Mouse (Mus musculus): Measurements from ENCODE around the gene 4933425L06Rik. TPM values are rescaled to one million over a fixed set of nuclear protein-coding genes. Genes with fewer than 3 reads are reported as not detected.

The 4933425L06Rik gene
- polyA plus RNA-seq (2014; fragmentation: Illumina TruSeq; extraction: RNeasy Lipid Tissue Mini Kit (QIAGEN cat#74804)) = 0.29 TPM

GRCm38 (mm10) chr13:105081862-105082261 lies at the start of gene 4933425L06Rik:
Gene 4933425L06Rik (plus strand): TSS chr13:105082122.

GRCm38 (mm10) chr13:105054181-105054940 lies 27.6 kb upstream of the 4933425L06Rik start, which contains the start of gene Rgs7bp:
Gene Rgs7bp (minus strand): TSS chr13:105054930.

Other genes with a start within 250 kb of the 4933425L06Rik start
- 8.9 TPM for gene Shisal2b, start 218.2 kb upstream of the 4933425L06Rik start, polyA plus RNA-seq (2014; fragmentation: Illumina TruSeq; extraction: RNeasy Lipid Tissue Mini Kit (QIAGEN cat#74804))
- gene Rgs7bp, start 27.2 kb upstream of the 4933425L06Rik start, polyA plus RNA-seq (2014; fragmentation: Illumina TruSeq; extraction: RNeasy Lipid Tissue Mini Kit (QIAGEN cat#74804)) = 18.8 TPM
- 27.6 TPM for gene Rnf180, start 212.7 kb downstream of the 4933425L06Rik start, polyA plus RNA-seq (2014; fragmentation: Illumina TruSeq; extraction: RNeasy Lipid Tissue Mini Kit (QIAGEN cat#74804))

All from ovary, adult 10 weeks (tissue).